8 mouse cellular contexts compared by ENCODE assay signal in genomic region chr5:135962492-135963279, GRCm38 (mm10). TPM values are rescaled to one million over a fixed set of nuclear protein-coding genes. Genes with fewer than 3 reads are reported as not detected.
DNase-seq lines count a peak whose midpoint lies in the region; ATAC-seq lines count a peak whose summit lies in the region.

No protein-coding gene starts in this region.

- H3K27ac ChIP-seq in heart, embryonic 14.5 days (replicated peaks in 1 of 2; ENCODE audit: control insufficient read depth in 1 of 2, insufficient read depth in 1 of 2, low read depth in 2 of 2, low read length in 2 of 2): peak overlapping the region; percentile 92
- peak overlapping the region; percentile 99 for H3K27ac ChIP-seq in liver, embryonic 13.5 days
- H3K27ac ChIP-seq in stomach, embryonic 16.5 days (ENCODE audit: low read length): peak overlapping the region; percentile 99

- peak; percentile 81 for ATAC-seq in CD4-positive, CD25-positive, alpha-beta regulatory T cell, adult 4 months
- ATAC-seq in heart, embryonic 14.5 days (ENCODE audit: insufficient number of reproducible peaks, insufficient read depth, low FRiP score, low read depth): peak; percentile 95
- ATAC-seq in liver, embryonic 13.5 days (ENCODE audit: low read depth): peak; percentile 92
- ATAC-seq in stomach, embryonic 16.5 days (ENCODE audit: insufficient read depth, low FRiP score): peak; percentile 93

- no peaks in the 10 kb centered on the region for H3K36me3 ChIP-seq in heart, embryonic 14.5 days (ENCODE audit: control insufficient read depth, insufficient read depth, low read length)
- H3K36me3 ChIP-seq in liver, embryonic 13.5 days: no peaks in the 10 kb centered on the region
- H3K36me3 ChIP-seq in stomach, embryonic 16.5 days (ENCODE audit: control insufficient read depth, insufficient read depth, low read length): peaks cover 3% of the 10 kb centered on the region; the same call in 1 of the 2 replicates

- peak; percentile 97 for DNase-seq in c-Kit-negative CD71-positive TER-119-positive erythroid progenitor cells, embryonic 14.5 days (ENCODE audit: low read depth, low spot score)
- DNase-seq in fibroblast of lung, adult 2 months (ENCODE audit: low read depth): peak; percentile 100
- peak; percentile 99 for DNase-seq in kidney, postnatal 14 days
- peak; percentile 97 for DNase-seq in liver, embryonic 13.5 days
- peak; percentile 96 for DNase-seq in neural tube, embryonic 10.5 days (ENCODE audit: extremely low spot score, low spot score)

- peak overlapping the region; percentile 87 for H3K9ac ChIP-seq in heart, embryonic 14.5 days (ENCODE audit: low read length)
- H3K9ac ChIP-seq in liver, embryonic 13.5 days: peak overlapping the region; percentile 87
- peak overlapping the region; percentile 95 for H3K9ac ChIP-seq in stomach, embryonic 16.5 days (ENCODE audit: low read length)

- no peaks in the 10 kb centered on the region for H3K9me3 ChIP-seq in heart, embryonic 14.5 days (ENCODE audit: control insufficient read depth, low read length)
- no peaks in the 10 kb centered on the region for H3K9me3 ChIP-seq in liver, embryonic 13.5 days (replicated peaks)
- no peaks in the 10 kb centered on the region for H3K9me3 ChIP-seq in stomach, embryonic 16.5 days (replicated peaks; ENCODE audit: control insufficient read depth, low read length)

- H3K4me2 ChIP-seq in heart, embryonic 14.5 days (ENCODE audit: low read length): peak overlapping the region; percentile 96
- H3K4me2 ChIP-seq in liver, embryonic 13.5 days: peak overlapping the region; percentile 99
- peak overlapping the region; percentile 95 for H3K4me2 ChIP-seq in stomach, embryonic 16.5 days (ENCODE audit: low read depth, low read length)

- H3K4me3 ChIP-seq in heart, embryonic 14.5 days (ENCODE audit: control insufficient read depth in 1 of 2, insufficient read depth in 1 of 2, low read depth in 1 of 2, low read length in 2 of 2): peak overlapping the region; percentile 60 to 66
- peak overlapping the region; percentile 70 for H3K4me3 ChIP-seq in liver, embryonic 13.5 days (replicated peaks)
- peak overlapping the region; percentile 75 for H3K4me3 ChIP-seq in stomach, embryonic 16.5 days (replicated peaks; ENCODE audit: low read length)

- peaks cover 11 to 20% of the 10 kb centered on the region in 2 experiments for H3K4me1 ChIP-seq in heart, embryonic 14.5 days (ENCODE audit: control insufficient read depth in 2 of 2, insufficient read depth in 2 of 2, low read length in 2 of 2)
- peaks cover 63% of the 10 kb centered on the region for H3K4me1 ChIP-seq in liver, embryonic 13.5 days (replicated peaks)
- H3K4me1 ChIP-seq in stomach, embryonic 16.5 days (ENCODE audit: control insufficient read depth, insufficient read depth, low read length): peaks cover 24% of the 10 kb centered on the region

- peaks cover 3% of the 10 kb centered on the region; the same call in 1 of the 2 replicates for H3K27me3 ChIP-seq in heart, embryonic 14.5 days (ENCODE audit: control insufficient read depth, insufficient read depth, low read length)
- H3K27me3 ChIP-seq in liver, embryonic 13.5 days: 0 out of 2 replicates have a peak, but pooled peaks cover 2% of the 10 kb centered on the region
- H3K27me3 ChIP-seq in stomach, embryonic 16.5 days (ENCODE audit: control insufficient read depth, insufficient read depth, low read length): no peaks in the 10 kb centered on the region

- 0% methylated on average over 46 of the region's 64 CpGs for WGBS in heart, embryonic 14.5 days
- under 1% methylated on average over 64 of the region's 64 CpGs for WGBS in liver, embryonic 13.5 days (ENCODE audit: insufficient replicate concordance)
- WGBS in stomach, embryonic 16.5 days: under 1% methylated on average over 64 of the region's 64 CpGs

RNA-seq across cellular contexts. Expression of gene Ssc4d, which starts 11.6 kb away (rescaled TPM):
- polyA plus RNA-seq in CD4-positive, CD25-positive, alpha-beta regulatory T cell, adult 4 months (2017; shearing (Covaris generic)): 1 to 10 TPM; 1.3 to 2.3 TPM
- 0.39 and 0.68 TPM in 2 replicates for polyA plus RNA-seq in heart, embryonic 14.5 days (2014; fragmentation: Nextera tagmentation; extraction: Ambion mirVana)
- 1.8 TPM in 2 replicates for polyA plus RNA-seq in liver, embryonic 13.5 days (2015; fragmentation: Nextera tagmentation; extraction: Ambion mirVana)
- 1.4 and 2.9 TPM in 2 replicates for polyA plus RNA-seq in stomach, embryonic 16.5 days (2015; fragmentation: Nextera tagmentation; extraction: Ambion mirVana)

RNA-seq across cellular contexts. Expression of gene Zp3, which starts 17.2 kb away (rescaled TPM):
- not detected for polyA plus RNA-seq in CD4-positive, CD25-positive, alpha-beta regulatory T cell, adult 4 months (2017; shearing (Covaris generic))
- polyA plus RNA-seq in heart, embryonic 14.5 days (2014; fragmentation: Nextera tagmentation; extraction: Ambion mirVana): not detected in 2 replicates
- not detected in 2 replicates for polyA plus RNA-seq in liver, embryonic 13.5 days (2015; fragmentation: Nextera tagmentation; extraction: Ambion mirVana)
- 1.8 and 2.0 TPM in 2 replicates for polyA plus RNA-seq in stomach, embryonic 16.5 days (2015; fragmentation: Nextera tagmentation; extraction: Ambion mirVana)

RNA-seq across cellular contexts. Expression of gene Ywhag, which starts 28.3 kb away (rescaled TPM):
- polyA plus RNA-seq in CD4-positive, CD25-positive, alpha-beta regulatory T cell, adult 4 months (2017; shearing (Covaris generic)): 10 to 100 TPM; 29.6 to 47.8 TPM
- 72.5 and 84.8 TPM in 2 replicates for polyA plus RNA-seq in heart, embryonic 14.5 days (2014; fragmentation: Nextera tagmentation; extraction: Ambion mirVana)
- polyA plus RNA-seq in liver, embryonic 13.5 days (2015; fragmentation: Nextera tagmentation; extraction: Ambion mirVana): 80.8 and 100 TPM in 2 replicates
- 195 and 199 TPM in 2 replicates for polyA plus RNA-seq in stomach, embryonic 16.5 days (2015; fragmentation: Nextera tagmentation; extraction: Ambion mirVana)

RNA-seq across cellular contexts. Expression of gene Dtx2, which starts 31.9 kb away (rescaled TPM):
- 10 to 100 TPM in 1 of 2 experiments, 1 to 10 TPM in 1; 7.9 to 14.1 TPM for polyA plus RNA-seq in CD4-positive, CD25-positive, alpha-beta regulatory T cell, adult 4 months (2017; shearing (Covaris generic))
- 16.8 and 17.4 TPM in 2 replicates for polyA plus RNA-seq in heart, embryonic 14.5 days (2014; fragmentation: Nextera tagmentation; extraction: Ambion mirVana)
- polyA plus RNA-seq in liver, embryonic 13.5 days (2015; fragmentation: Nextera tagmentation; extraction: Ambion mirVana): 6.7 and 7.0 TPM in 2 replicates
- 23.7 and 24.5 TPM in 2 replicates for polyA plus RNA-seq in stomach, embryonic 16.5 days (2015; fragmentation: Nextera tagmentation; extraction: Ambion mirVana)

Comparison
In these comparisons a context has a peak if more than half of its experiments do, and no peak if none do; other contexts are left out.
1. Peak in every context shown above with its lines: DNase-seq, ATAC-seq, H3K4me3 ChIP-seq and H3K27ac ChIP-seq.